Mouse (Mus musculus) thymus, adult 18-20 months (tissue): ENCODE results near the gene Erg.

Experiments used
- DNase-seq, 2 experiments: peaks; one replicate each; pipeline ENCODE4 v3.0.0; 2022; ENCODE audit warnings: mixed read lengths in 2 of 2

Erg gene

GRCm38 (mm10) chr16:95385299-95385973 is 201.0 kb downstream of the Erg start:
- no peak for DNase-seq

DNA sequence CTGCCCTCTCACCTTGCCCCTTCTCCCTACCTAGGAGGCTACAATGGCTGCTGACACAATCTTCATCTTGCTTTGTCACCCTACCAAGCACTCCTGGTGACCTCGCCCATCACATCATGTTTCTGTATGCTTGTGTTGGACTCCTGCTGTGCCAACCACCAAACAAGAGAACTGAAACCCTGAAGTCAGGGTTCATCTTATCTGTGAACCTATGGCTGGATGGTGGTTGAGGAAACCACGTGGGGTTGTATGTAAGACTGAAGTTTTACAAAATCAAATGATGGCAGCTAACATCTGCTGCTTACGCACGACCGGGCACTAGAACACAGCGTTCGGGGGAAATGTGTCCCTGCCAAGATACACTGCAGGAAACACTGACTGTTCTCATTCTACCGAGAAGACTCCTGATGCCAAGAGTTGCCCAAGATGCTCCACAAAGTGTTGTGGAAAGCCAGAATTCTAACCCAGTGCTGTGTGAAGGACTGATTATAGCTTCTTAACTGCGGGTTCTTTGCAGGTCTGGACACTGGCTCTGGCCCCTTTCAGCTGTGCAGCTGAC is 201.7 kb downstream of the Erg start:
- DNase-seq = no peak

- DNase-seq = no peak
Observed at GRCm38 (mm10) chr16:95382251-95382650, 204.1 kb downstream of the Erg start.

DNA sequence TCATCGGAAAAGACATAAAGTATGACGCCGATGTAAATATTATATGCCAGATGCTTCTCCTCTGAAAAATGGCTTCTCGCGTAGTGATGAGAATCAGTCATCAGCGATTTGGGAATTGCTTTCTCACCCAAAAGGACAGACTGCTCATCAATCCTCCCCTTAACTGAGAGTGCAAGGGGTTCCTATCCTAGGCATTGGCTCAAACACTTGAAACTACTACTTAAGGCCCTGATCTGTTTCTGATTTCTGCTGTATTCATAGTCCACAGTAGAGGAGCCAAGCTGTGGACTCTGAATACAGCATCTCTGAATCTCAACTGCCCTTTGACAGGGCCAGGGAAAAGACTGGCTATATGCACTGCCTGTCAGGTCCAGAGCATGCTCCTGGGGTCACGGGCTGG is 209.6 kb downstream of the Erg start:
- no peak for DNase-seq

DNA sequence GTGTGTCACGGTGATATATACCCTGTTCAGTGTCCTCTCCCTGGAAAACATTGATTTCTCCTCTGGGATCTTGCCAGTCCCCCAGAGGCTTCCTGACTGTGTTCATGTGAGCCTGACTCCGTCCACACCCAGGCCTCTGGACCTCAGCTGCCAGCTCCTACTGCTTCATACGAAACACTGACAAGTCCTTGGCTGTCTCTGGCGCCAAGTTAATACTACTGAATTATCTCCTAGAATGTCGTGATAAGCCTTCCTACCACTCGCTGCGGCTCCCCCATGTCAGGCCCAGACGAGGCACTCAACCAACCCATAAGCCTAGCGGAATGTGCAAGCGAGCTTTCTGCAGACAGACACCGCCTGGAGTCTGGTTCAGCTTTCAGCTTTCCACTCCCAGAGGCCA is 210.0 kb downstream of the Erg start:
- no peak for DNase-seq

DNA sequence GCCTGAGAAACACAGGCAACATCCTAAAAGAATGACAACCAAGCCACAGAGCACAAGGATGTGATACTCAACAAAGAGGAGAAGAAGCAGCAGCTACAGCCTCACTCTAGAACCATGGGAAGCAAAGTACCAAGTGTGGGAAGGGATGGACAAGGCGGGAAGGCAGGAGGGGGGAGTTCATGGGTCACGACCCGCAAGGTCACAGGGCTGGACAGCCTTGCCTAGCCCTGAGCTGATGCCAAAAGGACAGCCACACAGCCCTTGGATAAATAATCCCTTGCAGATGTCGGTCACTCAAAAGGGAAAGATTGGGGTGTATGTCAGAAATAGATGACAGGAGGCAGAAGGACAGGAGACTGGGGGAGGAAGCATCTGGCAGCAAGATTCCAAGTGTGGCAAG is 211.7 kb downstream of the Erg start:
- DNase-seq = no peak

- no peak for DNase-seq
Observed at GRCm38 (mm10) chr16:95372960-95373359, 213.4 kb downstream of the Erg start.

GRCm38 (mm10) chr16:95371713-95372112 is 214.7 kb downstream of the Erg start:
- no peak for DNase-seq

DNA sequence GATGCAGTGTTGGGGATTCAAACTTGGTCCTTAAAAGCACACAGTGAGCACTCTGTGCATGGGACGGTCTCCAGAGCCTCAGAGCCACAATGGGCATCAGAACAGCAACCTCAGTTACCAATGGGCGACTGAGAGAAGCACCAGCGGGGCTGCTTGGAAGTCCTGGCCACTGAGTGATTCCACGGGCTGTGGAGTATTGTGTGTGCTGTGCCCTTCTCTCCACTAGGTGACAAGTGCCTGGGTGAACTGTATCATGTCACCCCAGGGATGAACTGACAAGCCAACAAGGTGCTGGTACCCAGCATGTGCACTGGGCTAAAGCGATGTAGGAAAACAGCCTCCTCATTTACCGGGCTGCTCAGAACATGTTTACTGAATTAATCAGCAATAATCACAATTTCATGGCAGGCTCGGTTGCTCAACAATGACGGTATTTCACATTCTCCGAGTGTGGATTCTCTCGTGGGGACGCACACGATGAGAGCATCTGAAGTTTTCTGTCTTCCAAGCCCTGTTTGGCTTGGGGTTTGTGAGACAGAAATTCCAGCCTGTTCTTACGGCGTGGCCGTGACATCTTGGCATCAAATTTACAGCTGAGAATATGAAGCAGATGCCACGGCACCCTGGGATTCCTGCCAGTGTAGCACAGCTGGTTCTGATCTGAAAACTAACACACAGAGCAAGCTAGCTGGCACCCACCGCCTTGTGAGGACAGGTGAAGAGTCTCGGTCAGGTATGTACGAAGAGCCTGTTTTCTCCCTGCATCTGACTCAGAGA is 219.2 kb downstream of the Erg start:
- DNase-seq = no peak

DNA sequence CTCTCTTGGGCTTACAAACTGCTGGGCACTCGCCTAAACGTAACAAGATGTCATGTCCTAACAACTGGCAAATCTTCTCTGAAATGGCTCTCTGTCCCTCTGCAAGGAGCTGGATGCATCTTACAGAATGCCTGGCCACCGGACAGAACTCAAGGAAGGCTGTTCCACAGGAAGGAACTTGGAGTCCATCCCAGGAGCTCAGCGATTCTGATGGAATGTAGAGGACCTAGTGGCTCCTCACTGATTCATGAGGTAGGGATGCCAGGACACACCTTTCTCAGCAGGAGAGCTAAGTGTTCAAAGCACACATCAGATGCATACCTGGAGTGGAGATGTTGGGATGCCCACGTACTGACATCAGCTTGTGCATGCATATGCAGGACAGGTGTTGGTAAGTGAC is 221.2 kb downstream of the Erg start:
- DNase-seq = no peak

DNA sequence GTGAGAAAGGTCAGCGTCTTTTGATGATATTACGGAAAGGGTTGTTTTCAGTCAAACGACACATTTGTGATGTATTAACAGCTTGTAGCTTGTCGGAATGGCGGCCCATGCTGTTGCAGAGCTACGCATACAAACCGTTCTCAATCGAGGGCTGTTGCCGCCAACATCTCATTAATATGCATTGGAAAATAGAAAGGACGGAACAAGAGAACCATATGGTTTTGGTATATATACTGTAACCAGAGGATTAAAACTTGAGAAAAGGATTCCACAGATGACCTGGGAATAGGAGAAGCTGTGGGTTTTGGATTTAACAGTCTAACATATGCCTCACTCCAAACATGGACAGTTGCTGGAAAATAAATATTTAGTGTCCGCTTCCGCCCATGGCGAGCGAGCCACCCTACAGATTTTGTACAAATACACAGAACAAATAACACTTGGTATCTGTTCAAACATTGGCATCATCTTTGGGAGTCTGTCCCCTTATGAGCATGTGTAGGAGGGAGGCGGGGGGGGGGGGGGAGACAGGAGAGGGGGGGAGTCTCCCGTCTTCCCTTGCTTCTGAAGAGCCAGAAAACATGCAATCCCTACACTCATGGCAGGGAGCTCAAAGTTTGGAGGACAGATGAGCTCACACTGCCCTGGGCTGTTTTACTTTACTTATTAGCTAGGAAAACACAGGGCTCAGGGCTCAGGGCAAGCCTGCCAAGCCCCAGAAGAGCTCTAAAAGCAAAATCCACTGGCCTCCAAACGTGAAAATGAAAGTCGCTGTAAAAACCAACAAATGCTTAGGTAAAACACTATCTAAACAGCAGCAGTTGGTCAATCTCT is 222.5 kb downstream of the Erg start:
- no peak for DNase-seq

DNA sequence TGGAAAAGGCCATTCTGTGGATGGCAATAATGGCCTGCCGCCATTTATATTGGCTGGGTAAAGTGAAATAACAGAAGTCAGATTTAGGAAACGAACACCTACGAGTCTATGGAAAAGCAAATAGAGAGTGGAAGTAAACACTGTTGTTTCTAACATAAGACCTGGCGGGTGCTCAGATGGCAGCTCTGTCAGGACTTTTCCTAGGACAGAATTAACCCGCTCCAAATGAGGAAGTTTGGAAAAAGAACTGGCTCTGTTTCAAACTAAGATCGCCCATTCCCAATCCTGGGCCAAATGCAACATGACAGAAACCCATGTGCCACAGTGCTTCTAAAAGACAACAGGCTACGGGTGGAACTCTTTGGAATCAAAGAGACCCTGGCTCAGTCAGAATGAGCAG is 224.4 kb downstream of the Erg start:
- no peak for DNase-seq

- DNase-seq = no peak
Observed at GRCm38 (mm10) chr16:95360940-95361489, 225.4 kb downstream of the Erg start.

DNA sequence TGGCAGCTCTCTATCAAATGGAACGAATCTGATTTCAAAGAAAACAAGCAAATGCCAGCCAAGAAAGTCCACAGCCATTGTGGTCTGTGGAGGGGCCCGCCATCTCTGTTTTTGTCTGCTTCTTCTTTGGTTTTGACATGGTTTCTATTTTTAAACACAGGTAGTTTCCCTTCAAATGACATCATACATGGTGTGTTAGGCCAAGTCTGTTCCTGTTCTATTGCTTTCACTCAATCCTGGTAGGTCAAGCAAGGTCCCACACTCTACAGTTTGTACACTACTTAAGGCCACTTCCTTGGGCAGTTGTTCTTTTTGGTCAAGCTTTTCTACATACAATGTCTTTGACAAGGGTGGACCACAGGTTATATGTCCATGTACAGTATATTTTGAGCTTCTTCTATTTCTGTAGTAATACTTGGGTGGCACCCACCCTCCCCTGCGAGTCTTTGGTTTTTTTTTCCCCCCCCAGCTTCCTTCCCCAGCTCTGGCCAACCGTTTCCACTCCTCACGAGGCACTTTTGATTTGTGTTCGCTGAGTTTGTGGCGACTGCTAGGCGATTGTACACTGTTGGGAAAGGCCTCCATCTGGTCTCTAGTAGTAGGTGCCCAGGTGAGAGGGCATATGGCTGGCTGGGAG is 226.1 kb downstream of the Erg start:
- no peak for DNase-seq

GRCm38 (mm10) chr16:95356962-95357955 is 229.1 kb downstream of the Erg start:
- DNase-seq = no peak

- DNase-seq = no peak
Observed at GRCm38 (mm10) chr16:95353838-95354237, 232.6 kb downstream of the Erg start.

DNA sequence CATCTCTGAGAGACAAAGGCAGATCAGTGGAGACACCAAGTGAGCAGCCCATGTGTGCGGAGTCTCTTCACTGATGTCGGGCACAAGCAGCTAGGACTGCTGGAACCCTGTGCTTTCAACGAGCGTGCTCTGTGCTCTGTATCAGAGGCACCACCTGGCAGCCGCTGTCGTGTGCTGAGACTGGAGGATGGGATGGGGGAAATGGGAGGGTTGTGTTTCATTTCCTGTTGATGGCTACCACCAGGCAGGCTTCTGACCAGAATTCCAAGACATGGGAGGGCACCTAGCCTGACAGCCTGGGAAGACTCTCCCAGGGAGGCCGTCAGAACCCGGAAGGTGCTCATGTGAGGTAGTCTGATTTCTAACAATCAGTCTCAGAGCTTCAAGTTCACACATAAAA is 234.1 kb downstream of the Erg start:
- no peak for DNase-seq

- DNase-seq = no peak
Observed at GRCm38 (mm10) chr16:95350499-95350898, 235.9 kb downstream of the Erg start.

DNA sequence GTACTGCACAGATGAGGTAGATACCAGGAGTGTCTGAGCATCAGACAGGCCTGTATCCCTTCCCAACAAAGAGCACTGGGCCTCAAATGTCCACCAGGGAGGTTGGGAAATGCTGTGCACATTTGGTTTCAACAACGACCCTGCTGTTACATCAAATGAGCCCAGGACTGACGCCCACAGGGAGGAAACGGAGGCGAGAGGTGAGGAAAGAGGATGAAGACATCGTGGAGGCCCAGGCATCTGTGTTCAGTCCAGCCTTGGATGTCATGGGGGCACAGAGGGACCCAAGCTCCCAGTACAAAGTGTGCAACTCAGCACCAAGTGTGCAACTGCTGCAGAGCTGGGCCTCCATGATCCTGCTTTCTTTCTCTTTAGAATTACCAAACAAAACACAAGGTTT is 236.6 kb downstream of the Erg start:
- DNase-seq = no peak

- no peak for DNase-seq
Observed at GRCm38 (mm10) chr16:95349344-95349743, 237.0 kb downstream of the Erg start.

GRCm38 (mm10) chr16:95348555-95348954 is 237.8 kb downstream of the Erg start:
- DNase-seq = no peak
